Mouse (Mus musculus): ENCODE results near the gene Barhl1. TPM values are rescaled to one million over a fixed set of nuclear protein-coding genes. Genes with fewer than 3 reads are reported as not detected.

Gene Barhl1
- total and polyA plus RNA-seq, 3 experiments, result 0.24 TPM; not detected in 2

GRCm38 (mm10) chr2:28859303-28859702 is 57.2 kb downstream of the Barhl1 start:
- in situ Hi-C loops (cut with MboI; ENCODE audit: low pct_ligation_motif_present, low pct_unique_long_range_greater_than_20kb, low sequenced_read_pairs), result no loop called here

More at GRCm38 (mm10) chr2:28859303-28859702, 57.2 kb downstream of the Barhl1 start:
- Histone ChIP-seq H3K9me3 (replicated peaks; ENCODE audit: low read length) (no peaks in the 10 kb centered on the region), H3K9ac (ENCODE audit: insufficient read depth, low read depth) (no peak overlapping the region), H3K4me1 (ENCODE audit: control insufficient read depth in 1 of 2, insufficient read depth in 2 of 2) (no peaks in the 10 kb centered on the region; a peak in 1 of 4 replicates), H3K36me3 (replicated peaks in 1 of 2; ENCODE audit: control insufficient read depth in 1 of 2, insufficient read depth in 1 of 2, low read length in 1 of 2) (peaks cover 72 to 98% of the 10 kb centered on the region in 2 experiments), H3K4me3 (replicated peaks in 1 of 3; ENCODE audit: low read depth in 2 of 3, low read length in 2 of 3, poor library complexity in 1 of 3) (no peak overlapping the region), H3K27me3 (replicated peaks) (no peaks in the 10 kb centered on the region), H3K4me2 (ENCODE audit: insufficient read depth, low read depth, poor library complexity, severe bottlenecking) (no peak overlapping the region), H3K27ac (ENCODE audit: insufficient read depth, low read depth) (no peak overlapping the region), H3K79me2 (replicated peaks; ENCODE audit: control insufficient read depth, extremely low read depth, insufficient read depth, poor library complexity, severe bottlenecking) (no peaks in the 10 kb centered on the region)
- dilution Hi-C loops (cut with MboI; ENCODE audit: extremely low pct_ligation_motif_present, extremely low pct_unique_long_range_greater_than_20kb, low sequenced_read_pairs), result no loop called here
- no peak for DNase-seq (ENCODE audit: extremely low read depth)
- no peak for TF ChIP-seq GABPA (IDR thresholded peaks at IDR 0.05; ENCODE audit: insufficient replicate concordance, low read depth, low read length)

Other genes starting within 250 kb of the Barhl1 start
- 6.0 and 13.1 TPM in 2 replicates for gene Spaca9, start 216.9 kb downstream of the Barhl1 start, total RNA-seq (2012; rRNA removed)
- gene Spaca9, start 216.9 kb downstream of the Barhl1 start, total RNA-seq (2014; rRNA removed), result 8.0 and 9.2 TPM in 2 replicates
- gene Spaca9, start 216.9 kb downstream of the Barhl1 start, polyA plus RNA-seq (2012; ENCODE audit: insufficient read length, low read depth), result 7.4 and 9.8 TPM in 2 replicates
- gene Ak8, start 216.5 kb downstream of the Barhl1 start, total RNA-seq (2012; rRNA removed), result 0.55 and 0.84 TPM in 2 replicates
- 0.58 and 1.1 TPM in 2 replicates for gene Ak8, start 216.5 kb downstream of the Barhl1 start, total RNA-seq (2014; rRNA removed)
- 4.9 and 5.3 TPM in 2 replicates for gene Ak8, start 216.5 kb downstream of the Barhl1 start, polyA plus RNA-seq (2012; ENCODE audit: insufficient read length, low read depth)
- gene Gtf3c4, start 76.3 kb downstream of the Barhl1 start, total RNA-seq (2012; rRNA removed), result 17.4 and 20.0 TPM in 2 replicates
- 10.8 and 13.2 TPM in 2 replicates for gene Gtf3c4, start 76.3 kb downstream of the Barhl1 start, total RNA-seq (2014; rRNA removed)
- gene Gtf3c4, start 76.3 kb downstream of the Barhl1 start, polyA plus RNA-seq (2012; ENCODE audit: insufficient read length, low read depth), result 15.3 and 16.1 TPM in 2 replicates
- gene Ddx31, start 76.3 kb downstream of the Barhl1 start, total RNA-seq (2012; rRNA removed), result 15.9 and 23.4 TPM in 2 replicates
- 26.8 and 28.8 TPM in 2 replicates for gene Ddx31, start 76.3 kb downstream of the Barhl1 start, total RNA-seq (2014; rRNA removed)
- gene Ddx31, start 76.3 kb downstream of the Barhl1 start, polyA plus RNA-seq (2012; ENCODE audit: insufficient read length, low read depth), result 18.1 and 18.8 TPM in 2 replicates
- gene Cfap77, start 138.4 kb upstream of the Barhl1 start, total RNA-seq (2012; rRNA removed), result 0.25 TPM in 2 replicates
- 0.35 TPM in 1 of 2 replicates, not detected in the other for gene Cfap77, start 138.4 kb upstream of the Barhl1 start, total RNA-seq (2014; rRNA removed)
- gene Cfap77, start 138.4 kb upstream of the Barhl1 start, polyA plus RNA-seq (2012; ENCODE audit: insufficient read length, low read depth), result 0.34 and 0.47 TPM in 2 replicates
- gene Ttf1, start 143.6 kb upstream of the Barhl1 start, total RNA-seq (2012; rRNA removed), result 10.9 and 12.0 TPM in 2 replicates
- gene Ttf1, start 143.6 kb upstream of the Barhl1 start, total RNA-seq (2014; rRNA removed), result 9.5 and 12.1 TPM in 2 replicates
- gene Ttf1, start 143.6 kb upstream of the Barhl1 start, polyA plus RNA-seq (2012; ENCODE audit: insufficient read length, low read depth), result 11.6 and 11.7 TPM in 2 replicates
- 19.6 and 20.2 TPM in 2 replicates for gene Setx, start 207.5 kb upstream of the Barhl1 start, total RNA-seq (2012; rRNA removed)
- 18.0 and 20.3 TPM in 2 replicates for gene Setx, start 207.5 kb upstream of the Barhl1 start, total RNA-seq (2014; rRNA removed)
- 16.9 and 20.0 TPM in 2 replicates for gene Setx, start 207.5 kb upstream of the Barhl1 start, polyA plus RNA-seq (2012; ENCODE audit: insufficient read length, low read depth)

Data from CH12.LX (cell line).